Mouse (Mus musculus) MEL (cell line): ENCODE measurements around the gene Fah. TPM values are rescaled to one million over a fixed set of nuclear protein-coding genes. Genes with fewer than 3 reads are reported as not detected.

Experiments used
- DNase-seq: peaks from one replicate; pipeline ENCODE4 v3.0.0; 2011; ENCODE audit warnings: low read depth, low spot score
- H3K27ac ChIP-seq: 2 replicates; pipeline ENCODE4 v1.5.1; 2012; ENCODE audit warnings: low read depth, mild to moderate bottlenecking, control low read depth, low read length, moderate library complexity; ENCODE audit not compliant: control insufficient read depth
- H3K27me3 ChIP-seq, 2 experiments: fragments of 150-350 bp in 1 of 2; sonication (generic) in 1 of 2; 2 replicates each; pipeline ENCODE4 v1.6.1; 2012; ENCODE audit warnings: low read length in 2 of 2, mild to moderate bottlenecking in 2 of 2, improper control_type of control experiment in 1 of 2, moderate library complexity in 1 of 2; ENCODE audit not compliant: insufficient read depth in 2 of 2, control insufficient read depth in 1 of 2
- H3K36me3 ChIP-seq, 2 experiments: 2 replicates each; pipeline ENCODE4 v1.6.1; 2012 to 2014; ENCODE audit warnings: low read length in 2 of 2, improper control_type of control experiment in 1 of 2, inconsistent platforms in 1 of 2, mild to moderate bottlenecking in 1 of 2; ENCODE audit not compliant: insufficient read depth in 2 of 2, control insufficient read depth in 1 of 2
- H3K4me1 ChIP-seq, 2 experiments: fragments of 150-350 bp in 1 of 2; sonication (generic) in 1 of 2; 2 replicates each; pipeline ENCODE4 v1.6.1; 2012; ENCODE audit warnings: low read length in 2 of 2, improper control_type of control experiment in 1 of 2, mild to moderate bottlenecking in 1 of 2; ENCODE audit not compliant: insufficient read depth in 2 of 2, control insufficient read depth in 1 of 2
- H3K4me3 ChIP-seq, 2 experiments: fragments of 150-350 bp in 1 of 2; sonication (generic) in 1 of 2; 2 replicates each; pipeline ENCODE4 v1.5.1; 2012; ENCODE audit warnings: low read depth in 2 of 2, low read length in 2 of 2, mild to moderate bottlenecking in 2 of 2, moderate library complexity in 2 of 2, control low read depth in 1 of 2, improper control_type of control experiment in 1 of 2; ENCODE audit not compliant: control insufficient read depth in 1 of 2, insufficient read depth in 1 of 2
- H3K79me2 ChIP-seq: 2 replicates; pipeline ENCODE4 v1.6.1; 2012; ENCODE audit warnings: mild to moderate bottlenecking, low read length, moderate library complexity; ENCODE audit not compliant: control insufficient read depth, poor library complexity, insufficient read depth
- H3K9ac ChIP-seq: 2 replicates; pipeline ENCODE4 v1.6.1; 2012; ENCODE audit warnings: low read depth, mild to moderate bottlenecking, control low read depth, low read length, moderate library complexity; ENCODE audit not compliant: control insufficient read depth, poor library complexity, severe bottlenecking
- H3K9me3 ChIP-seq: fragments of 150-350 bp; sonication (generic); replicated peaks from 2 replicates; pipeline ENCODE4 v1.6.1; 2012; ENCODE audit warnings: mild to moderate bottlenecking, low read length, improper control_type of control experiment, moderate library complexity; ENCODE audit not compliant: insufficient read depth
- CHD2 ChIP-seq: IDR thresholded peaks from 2 replicates; pipeline ENCODE4 v1.6.1; 2011; ENCODE audit warnings: low read length, improper control_type of control experiment
- E2F4 ChIP-seq: IDR thresholded peaks from 2 replicates; pipeline ENCODE4 v1.6.1; 2011; ENCODE audit warnings: low read depth, low read length, improper control_type of control experiment, borderline replicate concordance
- EP300 ChIP-seq, 2 experiments: IDR thresholded peaks; 2 replicates each; pipeline ENCODE4 v1.6.1; 2011; ENCODE audit warnings: improper control_type of control experiment in 2 of 2, low read length in 2 of 2, low read depth in 1 of 2, mild to moderate bottlenecking in 1 of 2
- GATA1 ChIP-seq: IDR thresholded peaks from 2 replicates; pipeline ENCODE4 v1.6.1; 2011; ENCODE audit warnings: low read depth, low read length, improper control_type of control experiment
- JUND ChIP-seq: IDR thresholded peaks from 2 replicates; pipeline ENCODE4 v1.6.1; 2011; ENCODE audit warnings: low read depth, mild to moderate bottlenecking, improper control_type of control experiment, low read length
- KAT2A ChIP-seq: conservative IDR thresholded peaks from 2 replicates; pipeline ENCODE4 v1.6.1; 2012; ENCODE audit warnings: low read depth, low read length, improper control_type of control experiment, inconsistent platforms
- MAFK ChIP-seq: IDR thresholded peaks from 2 replicates; pipeline ENCODE4 v1.6.1; 2011; ENCODE audit warnings: low read depth, mild to moderate bottlenecking, low read length, improper control_type of control experiment, borderline replicate concordance
- MXI1 ChIP-seq: IDR thresholded peaks from 2 replicates; pipeline ENCODE4 v1.6.1; 2011; ENCODE audit warnings: mild to moderate bottlenecking, low read depth, low read length, improper control_type of control experiment
- MYB ChIP-seq: IDR thresholded peaks from 2 replicates; pipeline ENCODE4 v1.6.1; 2011; ENCODE audit warnings: mild to moderate bottlenecking, low read depth, low read length, improper control_type of control experiment
- POLR2AphosphoS2 ChIP-seq: IDR thresholded peaks from 2 replicates; pipeline ENCODE4 v1.6.1; 2011; ENCODE audit warnings: low read length, improper control_type of control experiment
- POLR2AphosphoS5 ChIP-seq: IDR thresholded peaks from 2 replicates; pipeline ENCODE4 v1.6.1; 2012; ENCODE audit warnings: low read depth, borderline replicate concordance, mild to moderate bottlenecking, inconsistent platforms, low read length, moderate library complexity, mixed read lengths
- RAD21 ChIP-seq: IDR thresholded peaks from 2 replicates; pipeline ENCODE4 v1.6.1; 2011; ENCODE audit warnings: mild to moderate bottlenecking, low read depth, low read length, improper control_type of control experiment
- RCOR1 ChIP-seq: IDR thresholded peaks from 2 replicates; pipeline ENCODE4 v1.6.1; 2012; ENCODE audit warnings: low read depth, mild to moderate bottlenecking, inconsistent platforms, low read length, improper control_type of control experiment
- TBP ChIP-seq: IDR thresholded peaks from 2 replicates; pipeline ENCODE4 v1.8.0; 2011; ENCODE audit warnings: low read depth, low read length, improper control_type of control experiment
- TCF12 ChIP-seq: IDR thresholded peaks from 2 replicates; pipeline ENCODE4 v1.6.1; 2014; ENCODE audit warnings: low read depth, mild to moderate bottlenecking, inconsistent platforms, low read length, improper control_type of control experiment, moderate library complexity
- USF2 ChIP-seq, 2 experiments: IDR thresholded peaks; 2 replicates each; pipeline ENCODE4 v1.6.1; 2011 to 2012; ENCODE audit warnings: improper control_type of control experiment in 2 of 2, low read length in 2 of 2, borderline replicate concordance in 1 of 2, inconsistent platforms in 1 of 2, low read depth in 1 of 2, mild to moderate bottlenecking in 1 of 2; ENCODE audit not compliant: insufficient read depth in 1 of 2
- ZMIZ1 ChIP-seq: IDR thresholded peaks from 2 replicates; pipeline ENCODE4 v1.6.1; 2012; ENCODE audit warnings: low read depth, mild to moderate bottlenecking, inconsistent platforms, low read length, improper control_type of control experiment, moderate library complexity
- polyA plus RNA-seq, 2 experiments: library from polyadenylated mRNA; stranded (reverse) in 1 of 2; unstranded in 1 of 2; fragments of >175 nt in 1 of 2; fragments of >200 nt in 1 of 2; gene quantifications; 2 replicates each; pipeline versions ENCODE4 v1.2.1 to v1.2.4; 2012; ENCODE audit warnings: low replicate concordance in 2 of 2, low read depth in 1 of 2; ENCODE audit not compliant: insufficient read length in 2 of 2, insufficient read depth in 1 of 2, missing spikeins in 1 of 2
- total RNA-seq: library from RNA; depleted of rRNA; stranded (reverse); fragments of 300-350 nt; gene quantifications from 2 replicates; pipeline ENCODE4 v1.2.3, GENCODE M21; 2012

The Fah gene
- total and polyA plus RNA-seq, 3 experiments, result not detected

- Histone ChIP-seq H3K27me3 (no peaks in the 10 kb centered on the region), H3K36me3 (peaks cover 0 to 2% of the 10 kb centered on the region in 2 experiments; a peak in 2 of 4 replicates), H3K27ac (no peak overlapping the region), H3K4me1 (no peaks in the 10 kb centered on the region), H3K9ac (no peak overlapping the region), H3K9me3 (no peaks in the 10 kb centered on the region), H3K79me2 (no peaks in the 10 kb centered on the region), H3K4me3 (no peak overlapping the region)
- no peak for DNase-seq
- TF ChIP-seq POLR2AphosphoS2 (no peak), MAFK (no peak), E2F4 (no peak), JUND (no peak), USF2 (IDR thresholded peaks at IDR 0.05; ENCODE audit: borderline replicate concordance in 1 of 2, insufficient read depth in 1 of 2, low read depth in 1 of 2, low read length in 2 of 2) (no peak), MXI1 (no peak), GATA1 (no peak)
- TF ChIP-seq, all 39 proteins: peak for 0
These were observed 14.4 kb upstream of the Fah start for GRCm38 (mm10) chr7:84620956-84621355.

GRCm38 (mm10) chr7:84618951-84619350 lies 12.4 kb upstream of the Fah start:
- no peaks in the 10 kb centered on the region; a peak in 1 of 4 replicates for H3K4me1 ChIP-seq
- no peak for TF ChIP-seq TBP
- TF ChIP-seq KAT2A, result no peak
- no peak for TF ChIP-seq POLR2AphosphoS5
- no peak for TF ChIP-seq CHD2
- TF ChIP-seq TCF12, result no peak
- no peak for TF ChIP-seq MYB
- no peak for TF ChIP-seq RCOR1
- no peak for TF ChIP-seq RAD21
- no peaks in the 10 kb centered on the region for H3K27me3 ChIP-seq
- no peaks in the 10 kb centered on the region for H3K9me3 ChIP-seq
- no peak overlapping the region for H3K27ac ChIP-seq
- no peak overlapping the region for H3K9ac ChIP-seq
- no peak for DNase-seq
- peaks cover 5 to 6% of the 10 kb centered on the region in 2 experiments for H3K36me3 ChIP-seq
- H3K79me2 ChIP-seq, result no peaks in the 10 kb centered on the region
- no peak overlapping the region for H3K4me3 ChIP-seq

DNA sequence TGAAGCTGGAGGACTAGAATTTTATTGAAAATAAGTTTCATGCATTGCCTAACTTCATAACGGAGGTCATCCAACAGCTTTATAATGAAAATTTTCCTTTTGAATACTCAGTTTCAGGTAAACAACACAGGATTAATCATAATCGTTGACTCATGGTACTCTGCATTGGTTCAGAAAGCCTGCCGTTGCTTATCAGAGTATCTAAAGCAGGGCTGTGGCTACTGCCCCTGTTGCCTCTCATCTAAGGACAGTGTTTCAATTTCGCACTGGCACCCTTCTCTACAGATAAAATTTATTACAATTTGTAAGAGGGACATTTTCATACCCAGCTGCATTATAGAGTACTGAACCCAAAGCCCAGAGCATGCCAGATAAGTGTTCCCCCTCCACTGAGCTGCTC lies 5.9 kb upstream of the Fah start:
- peaks cover 2 to 24% of the 10 kb centered on the region in 2 experiments; a peak in 2 of 4 replicates for H3K36me3 ChIP-seq
- H3K79me2 ChIP-seq, result no peaks in the 10 kb centered on the region
- peaks cover 4 to 5% of the 10 kb centered on the region in 2 experiments for H3K4me1 ChIP-seq
- no peak overlapping the region for H3K4me3 ChIP-seq
- no peak overlapping the region for H3K9ac ChIP-seq
- no peak for TF ChIP-seq ZMIZ1
- TF ChIP-seq EP300 (IDR thresholded peaks at IDR 0.05; ENCODE audit: low read depth in 1 of 2, low read length in 2 of 2), result 0 out of 4 replicates have a peak, but pooled peaks of 1 of the 2 experiments have one; percentile 20
- peak; percentile 32; the same call in 1 of the 2 replicates for TF ChIP-seq GATA1
- TF ChIP-seq, all 39 proteins: peak for 2
- no peaks in the 10 kb centered on the region for H3K27me3 ChIP-seq
- peak; percentile 45 for DNase-seq
- H3K9me3 ChIP-seq, result no peaks in the 10 kb centered on the region
- peak overlapping the region; percentile 15; the same call in 1 of the 2 replicates for H3K27ac ChIP-seq
